Mouse (Mus musculus): ENCODE measurements around the gene Stk32c. TPM values are rescaled to one million over a fixed set of nuclear protein-coding genes. Genes with fewer than 3 reads are reported as not detected.
A peak's percentile ranks its signal among the peaks of the same experiment; 100 is the strongest.

Gene Stk32c
- total RNA-seq, 2 experiments from 2014 or later, result 129 to 146 TPM

GRCm38 (mm10) chr7:139233714-139234113, 20.6 kb upstream of the Stk32c start:
- peak; percentile 86 to 89 for DNase-seq (ENCODE audit: low spot score in 2 of 2)
- intact Hi-C loops (cut with DNase I), result loop anchor here (1.0 to 10.0 kb wide), 3 partner anchors 66 to 239 kb away; no protein-coding TSS in a partner anchor

GRCm38 (mm10) chr7:139230241-139230640, 17.1 kb upstream of the Stk32c start:
- DNase-seq (ENCODE audit: low spot score in 2 of 2), result no peak
- intact Hi-C loops (cut with DNase I), result loop anchor here (5.0 to 10.0 kb wide), 2 partner anchors 165 to 242 kb away; no protein-coding TSS in a partner anchor

- intact Hi-C loops (cut with DNase I), result loop anchor here (5.0 to 10.0 kb wide), 2 partner anchors 165 to 242 kb away; no protein-coding TSS in a partner anchor
- no peak for DNase-seq (ENCODE audit: low spot score in 2 of 2)
Measured at GRCm38 (mm10) chr7:139229837-139230236, 16.7 kb upstream of the Stk32c start.

- intact Hi-C loops (cut with DNase I), result no loop called here
- no peak for DNase-seq (ENCODE audit: low spot score in 2 of 2)
Measured at GRCm38 (mm10) chr7:139228447-139229171, 15.5 kb upstream of the Stk32c start.

- intact Hi-C loops (cut with DNase I), result no loop called here
- no peak for DNase-seq (ENCODE audit: low spot score in 2 of 2)
Measured at GRCm38 (mm10) chr7:139226416-139226815, 13.3 kb upstream of the Stk32c start.

GRCm38 (mm10) chr7:139224725-139225124, 11.6 kb upstream of the Stk32c start:
- no peak for DNase-seq (ENCODE audit: low spot score in 2 of 2)
- intact Hi-C loops (cut with DNase I), result no loop called here

- intact Hi-C loops (cut with DNase I), result no loop called here
- DNase-seq (ENCODE audit: low spot score in 2 of 2), result no peak
Measured at GRCm38 (mm10) chr7:139224070-139224469, 11.0 kb upstream of the Stk32c start.

- intact Hi-C loops (cut with DNase I), result no loop called here
- DNase-seq (ENCODE audit: low spot score in 2 of 2), result no peak
Measured at GRCm38 (mm10) chr7:139222341-139222740, 9.2 kb upstream of the Stk32c start.

GRCm38 (mm10) chr7:139221856-139222255, 8.7 kb upstream of the Stk32c start:
- intact Hi-C loops (cut with DNase I), result no loop called here
- no peak for DNase-seq (ENCODE audit: low spot score in 2 of 2)

GRCm38 (mm10) chr7:139221072-139221471, 8.0 kb upstream of the Stk32c start:
- DNase-seq (ENCODE audit: low spot score in 2 of 2), result peak in 1 of 2 experiments; percentile 40
- intact Hi-C loops (cut with DNase I), result no loop called here

GRCm38 (mm10) chr7:139220303-139220702, 7.2 kb upstream of the Stk32c start:
- DNase-seq (ENCODE audit: low spot score in 2 of 2), result no peak

GRCm38 (mm10) chr7:139219486-139219885, 6.4 kb upstream of the Stk32c start:
- no peak for DNase-seq (ENCODE audit: low spot score in 2 of 2)
- intact Hi-C loops (cut with DNase I), result no loop called here

More at GRCm38 (mm10) chr7:139220303-139220702, 7.2 kb upstream of the Stk32c start:
- intact Hi-C loops (cut with DNase I), result no loop called here

- peak in 1 of 2 experiments; percentile 48 for DNase-seq (ENCODE audit: low spot score in 2 of 2)
- intact Hi-C loops (cut with DNase I), result no loop called here
Measured at GRCm38 (mm10) chr7:139218641-139219415, 5.7 kb upstream of the Stk32c start.

GRCm38 (mm10) chr7:139217046-139217445, 3.9 kb upstream of the Stk32c start:
- DNase-seq (ENCODE audit: low spot score in 2 of 2), result no peak
- intact Hi-C loops (cut with DNase I), result no loop called here

- intact Hi-C loops (cut with DNase I), result no loop called here
- no peak for DNase-seq (ENCODE audit: low spot score in 2 of 2)
Measured at GRCm38 (mm10) chr7:139216464-139216863, 3.4 kb upstream of the Stk32c start.

GRCm38 (mm10) chr7:139215946-139216345, 2.8 kb upstream of the Stk32c start:
- no peak for DNase-seq (ENCODE audit: low spot score in 2 of 2)
- intact Hi-C loops (cut with DNase I), result no loop called here

- intact Hi-C loops (cut with DNase I), result no loop called here
- no peak for DNase-seq (ENCODE audit: low spot score in 2 of 2)
Measured at GRCm38 (mm10) chr7:139215516-139215915, 2.4 kb upstream of the Stk32c start.

- intact Hi-C loops (cut with DNase I), result no loop called here
- no peak for DNase-seq (ENCODE audit: low spot score in 2 of 2)
Measured at GRCm38 (mm10) chr7:139214596-139215340, 1.7 kb upstream of the Stk32c start.

GRCm38 (mm10) chr7:139214160-139214559, 1.1 kb upstream of the Stk32c start:
- no peak for DNase-seq (ENCODE audit: low spot score in 2 of 2)
- intact Hi-C loops (cut with DNase I), result no loop called here

GRCm38 (mm10) chr7:139213751-139214150, 644 bp upstream of the Stk32c start:
- DNase-seq (ENCODE audit: low spot score in 2 of 2), result no peak
- intact Hi-C loops (cut with DNase I), result no loop called here

Measured in left cerebral cortex, postnatal 14 days (tissue).